Mouse (Mus musculus): ENCODE measurements at regions not wholly inside any gene's neighbourhood (a gene's known extent, or its start where the extent isn't known, plus 50 kb on each side); places are given as distances from the start of the nearest gene placed in this dataset.

GRCm38 (mm10) chr12:77535147-77535546, 297.2 kb downstream of the Fut8 start:
- TF ChIP-seq CTCF (IDR thresholded peaks at IDR 0.05; ENCODE audit: extremely low read depth, insufficient read depth, low read length) (no peak), POLR2A (IDR thresholded peaks at IDR 0.05; ENCODE audit: extremely low read depth, insufficient read depth, low read length) (no peak)
